Mouse (Mus musculus): Measurements from ENCODE around the gene Guca1a. TPM values are rescaled to one million over a fixed set of nuclear protein-coding genes. Genes with fewer than 3 reads are reported as not detected.
"Not testable (repeated sequence)": the region's sequence is repeated elsewhere in the genome, so short reads cannot be mapped to it uniquely, and the experiment has no call there.

Guca1a gene
- total and polyA plus RNA-seq, 3 experiments: 2.1 to 5.2 (median 3.2) TPM

- Histone ChIP-seq H3K4me2 (ENCODE audit: insufficient read depth, low read depth, poor library complexity, severe bottlenecking) (no peak overlapping the region), H3K27me3 (replicated peaks) (peaks cover 26% of the 10 kb centered on the region), H3K9me3 (replicated peaks; ENCODE audit: low read length) (peaks cover 5% of the 10 kb centered on the region), H3K27ac (ENCODE audit: insufficient read depth, low read depth) (no peak overlapping the region), H3K4me1 (ENCODE audit: control insufficient read depth in 1 of 2, insufficient read depth in 2 of 2) (no peaks in the 10 kb centered on the region), H3K9ac (ENCODE audit: insufficient read depth, low read depth) (no peak overlapping the region), H3K36me3 (replicated peaks in 1 of 2; ENCODE audit: control insufficient read depth in 1 of 2, insufficient read depth in 1 of 2, low read length in 1 of 2) (no peaks in the 10 kb centered on the region), H3K4me3 (replicated peaks in 1 of 3; ENCODE audit: low read depth in 2 of 3, low read length in 2 of 3, poor library complexity in 1 of 3) (no peak overlapping the region), H3K79me2 (replicated peaks; ENCODE audit: control insufficient read depth, extremely low read depth, insufficient read depth, poor library complexity, severe bottlenecking) (no peaks in the 10 kb centered on the region)
- TF ChIP-seq ZKSCAN1 (IDR thresholded peaks at IDR 0.05; ENCODE audit: borderline replicate concordance, low read depth, low read length): no peak
- TF ChIP-seq CHD2 (IDR thresholded peaks at IDR 0.05; ENCODE audit: low read length): no peak
- no peak for TF ChIP-seq SIN3A (IDR thresholded peaks at IDR 0.05; ENCODE audit: low read length)
- TF ChIP-seq ZMIZ1 (IDR thresholded peaks at IDR 0.05; ENCODE audit: low read depth, low read length): no peak
- TF ChIP-seq MEF2A (IDR thresholded peaks at IDR 0.05; ENCODE audit: borderline replicate concordance, low read depth, low read length): no peak
- no peak for TF ChIP-seq POLR2A (IDR thresholded peaks at IDR 0.05; ENCODE audit: low read depth, low read length)
- no peak for TF ChIP-seq TBP (conservative IDR thresholded peaks at IDR 0.05; ENCODE audit: low read depth, low read length)
- no peak for TF ChIP-seq JUND (conservative IDR thresholded peaks at IDR 0.05; ENCODE audit: low read depth, low read length)
- no peak for TF ChIP-seq NELFE (IDR thresholded peaks at IDR 0.05; ENCODE audit: low read depth, low read length)
- TF ChIP-seq E2F4 (IDR thresholded peaks at IDR 0.05; ENCODE audit: insufficient replicate concordance, low read depth, low read length): no peak
- TF ChIP-seq TCF12 (IDR thresholded peaks at IDR 0.05; ENCODE audit: low read depth, low read length): no peak
- TF ChIP-seq RAD21 (IDR thresholded peaks at IDR 0.05; ENCODE audit: low read depth, low read length): no peak
- TF ChIP-seq MAZ (IDR thresholded peaks at IDR 0.05; ENCODE audit: low read depth, low read length): no peak
- no peak for TF ChIP-seq USF1 (IDR thresholded peaks at IDR 0.05; ENCODE audit: low read depth, low read length)
- dilution Hi-C loops (cut with MboI; ENCODE audit: extremely low pct_ligation_motif_present, extremely low pct_unique_long_range_greater_than_20kb, low sequenced_read_pairs): no loop called here
- no peak for DNase-seq (ENCODE audit: extremely low read depth)
- in situ Hi-C loops (cut with MboI; ENCODE audit: low pct_ligation_motif_present, low pct_unique_long_range_greater_than_20kb, low sequenced_read_pairs): no loop called here
Observed at GRCm38 (mm10) chr17:47420195-47420594, 19.8 kb upstream of the Guca1a start.

- dilution Hi-C loops (cut with MboI; ENCODE audit: extremely low pct_ligation_motif_present, extremely low pct_unique_long_range_greater_than_20kb, low sequenced_read_pairs); H3K4me1 ChIP-seq (ENCODE audit: control insufficient read depth in 1 of 2, insufficient read depth in 2 of 2); H3K79me2 ChIP-seq (replicated peaks; ENCODE audit: control insufficient read depth, extremely low read depth, insufficient read depth, poor library complexity, severe bottlenecking); H3K36me3 ChIP-seq (replicated peaks in 1 of 2; ENCODE audit: control insufficient read depth in 1 of 2, insufficient read depth in 1 of 2, low read length in 1 of 2); H3K4me2 ChIP-seq (ENCODE audit: insufficient read depth, low read depth, poor library complexity, severe bottlenecking); H3K27ac ChIP-seq (ENCODE audit: insufficient read depth, low read depth); H3K4me3 ChIP-seq (replicated peaks in 1 of 3; ENCODE audit: low read depth in 2 of 3, low read length in 2 of 3, poor library complexity in 1 of 3); H3K9ac ChIP-seq (ENCODE audit: insufficient read depth, low read depth); in situ Hi-C loops (cut with MboI; ENCODE audit: low pct_ligation_motif_present, low pct_unique_long_range_greater_than_20kb, low sequenced_read_pairs); H3K9me3 ChIP-seq (replicated peaks; ENCODE audit: low read length); DNase-seq (ENCODE audit: extremely low read depth): not testable (repeated sequence)
- peaks cover 44% of the 10 kb centered on the region for H3K27me3 ChIP-seq (replicated peaks)
Observed at GRCm38 (mm10) chr17:47409897-47410861, 9.8 kb upstream of the Guca1a start.
